Mouse (Mus musculus) ovary, postnatal 10 days (tissue): ENCODE data around the gene Olfr1317.

Experiments used
- DNase-seq: peaks from one replicate; pipeline ENCODE4 v3.0.0; 2022; ENCODE audit warnings: low spot score

Gene Olfr1317

DNA sequence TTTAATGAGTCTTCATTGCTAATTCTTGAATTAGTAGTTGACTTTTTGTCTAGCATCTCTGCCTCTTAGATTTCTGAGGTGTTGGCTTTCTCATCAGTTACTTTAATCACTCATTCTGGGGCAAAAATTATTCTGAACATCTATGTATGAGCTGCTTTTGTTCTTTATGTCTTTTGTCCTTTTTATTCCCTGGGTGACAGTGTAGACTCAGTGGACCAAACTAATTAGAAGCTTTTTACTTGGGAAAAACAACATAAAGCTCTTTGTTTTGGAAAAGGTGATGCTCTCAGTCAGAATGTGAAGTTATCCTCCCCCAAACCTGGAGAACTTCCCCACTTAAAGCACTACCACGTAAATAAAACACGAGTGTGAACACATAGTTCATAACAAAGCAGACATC, at the start of gene Olfr1317:
Olfr1317 (plus strand) TSS at position 301 of the 400 bp plus-strand sequence.
- no peak for DNase-seq

DNA sequence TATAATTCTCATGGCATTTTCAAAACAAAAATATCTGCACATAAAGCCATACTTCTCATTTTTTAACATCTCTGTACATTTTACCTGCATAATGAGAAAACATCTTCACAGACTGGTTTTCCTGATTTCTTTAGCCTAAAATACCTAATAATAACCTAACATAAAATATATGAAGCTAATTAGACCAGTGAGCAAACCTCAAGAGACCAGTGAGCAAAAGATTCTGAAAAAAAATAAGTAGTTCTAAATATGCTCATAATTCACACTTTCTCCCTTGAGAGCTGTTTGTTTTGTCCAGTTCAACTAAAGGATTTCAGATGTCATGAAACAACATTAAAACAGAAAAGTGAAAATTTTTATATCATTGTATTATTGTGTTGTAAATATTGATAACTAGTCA, 43.4 kb upstream of the Olfr1317 start, which contains the start of gene Olfr1314:
Olfr1314 (minus strand) TSS at position 101 of the 400 bp plus-strand sequence.
- no peak for DNase-seq

DNA sequence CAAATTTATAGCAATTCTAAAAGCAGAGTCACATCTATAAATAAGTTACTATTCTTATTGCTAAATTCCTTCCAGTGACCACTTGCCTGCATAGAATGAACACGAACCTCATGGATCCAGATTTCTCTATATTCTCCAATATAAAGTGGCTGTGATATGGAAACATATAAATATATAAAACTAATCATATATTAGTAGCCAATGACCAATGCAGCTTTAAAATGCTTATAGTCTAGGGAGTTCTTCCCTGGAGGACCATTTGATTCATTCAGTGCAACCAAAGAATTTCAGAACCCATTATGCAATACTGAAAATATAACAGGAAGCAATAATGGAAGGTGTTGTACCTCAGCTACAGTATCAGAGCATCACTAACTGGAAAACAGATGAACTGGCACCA, 24.8 kb upstream of the Olfr1317 start, which contains the start of gene Olfr1315-ps1:
Olfr1315-ps1 (minus strand) TSS at position 101 of the 400 bp plus-strand sequence.
- DNase-seq, result no peak

DNA sequence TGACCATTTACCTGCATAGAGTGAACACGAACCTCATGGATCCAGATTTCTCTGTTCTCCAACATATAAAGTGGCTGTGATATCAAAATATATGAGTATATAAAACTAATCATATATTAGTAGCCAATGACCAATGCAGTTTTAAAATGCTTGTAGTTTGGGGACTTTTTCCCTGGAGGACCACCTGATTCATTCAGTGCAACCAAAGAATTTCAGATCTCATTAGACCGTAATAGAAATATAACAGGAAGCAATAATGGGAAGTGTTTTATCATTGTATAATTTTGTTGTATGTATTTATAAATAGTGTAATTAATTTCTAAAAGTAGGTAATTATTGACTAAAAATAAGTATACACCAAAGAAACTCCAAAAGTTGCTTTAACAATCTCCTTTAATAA, 5.3 kb upstream of the Olfr1317 start, which contains the start of gene Olfr1316:
Olfr1316 (minus strand) TSS at position 101 of the 400 bp plus-strand sequence.
- no peak for DNase-seq

DNA sequence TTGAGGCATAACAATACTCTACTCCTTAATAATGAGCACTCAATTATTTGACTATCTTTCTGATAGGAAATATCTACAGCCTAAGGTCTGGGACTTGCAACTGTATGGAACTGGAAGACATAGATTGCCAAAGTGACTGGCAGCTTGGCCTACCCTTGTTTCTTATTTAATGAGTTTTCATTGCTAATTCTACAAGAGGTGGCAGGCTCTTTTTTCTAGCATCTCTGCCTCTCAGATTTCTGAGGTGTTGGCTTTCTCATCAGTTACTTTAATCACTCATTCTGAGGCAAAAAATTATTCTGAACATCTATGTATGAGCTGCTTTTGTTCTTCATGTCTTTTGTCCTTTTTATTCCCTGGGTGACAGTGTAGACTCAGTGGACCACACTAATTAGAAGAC, 13.8 kb downstream of the Olfr1317 start, which contains the start of gene Olfr1318:
Olfr1318 (plus strand) TSS at position 301 of the 400 bp plus-strand sequence.
- no peak for DNase-seq
